Mouse (Mus musculus) bone marrow macrophage, adult 2 months (primary cell): ENCODE results near the gene Ppil6.

Experiments
- CTCF ChIP-seq: IDR thresholded peaks from 2 replicates; pipeline ENCODE4 v1.5.1; 2012; ENCODE audit warnings: low read depth, mild to moderate bottlenecking, low read length, moderate library complexity
- POLR2A ChIP-seq: IDR thresholded peaks from 2 replicates; pipeline ENCODE4 v1.6.1; 2012; ENCODE audit warnings: mild to moderate bottlenecking, low read depth, low read length, borderline replicate concordance

- TF ChIP-seq CTCF (no peak), POLR2A (no peak)
Observed at GRCm38 (mm10) chr10:41451656-41452055, 38.6 kb upstream of the Ppil6 start.
